Mouse (Mus musculus): ENCODE measurements around the gene Cog6.

Cog6 gene

DNA sequence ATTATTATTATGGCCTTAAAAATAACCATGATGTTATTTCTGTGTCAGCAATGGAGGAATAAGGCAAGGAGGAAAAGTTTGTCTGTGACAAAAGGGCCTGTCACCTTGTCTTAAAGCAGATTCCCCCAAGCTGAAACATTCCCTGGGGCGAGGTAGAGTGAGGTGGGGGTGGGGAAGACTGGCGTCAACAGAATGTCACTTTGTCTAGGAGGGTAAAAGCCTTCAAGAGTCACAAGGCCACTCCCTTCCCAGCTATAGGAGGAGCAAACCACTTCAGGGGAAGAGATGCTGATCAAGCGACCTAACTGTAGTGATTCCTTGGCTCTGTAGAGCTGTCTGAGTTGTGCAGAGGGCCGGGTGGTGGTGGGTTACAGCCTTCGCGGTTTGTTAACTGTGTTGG, 14.5 kb upstream of the Cog6 start:
- DNase-seq: no peak

DNA sequence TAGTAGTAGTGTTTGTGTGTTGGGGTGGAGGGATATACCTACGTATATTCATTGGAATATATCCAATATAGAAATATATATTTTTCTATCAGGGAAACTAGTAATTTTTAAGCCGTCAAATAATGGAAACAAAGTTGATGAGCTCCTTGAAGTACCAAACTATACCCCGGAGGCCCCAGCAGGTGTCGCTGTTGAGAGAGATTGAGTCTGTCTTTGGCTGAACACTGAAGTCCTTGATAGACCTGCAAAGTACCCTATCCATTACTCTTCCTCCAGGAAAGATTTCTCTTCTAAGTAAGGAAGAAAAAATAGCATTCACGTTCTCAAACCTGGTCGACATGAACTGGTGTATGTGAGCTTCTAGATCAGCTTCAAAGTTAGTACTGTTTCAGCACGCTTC, 12.0 kb upstream of the Cog6 start:
- DNase-seq: peak; percentile 58 to 72

DNA sequence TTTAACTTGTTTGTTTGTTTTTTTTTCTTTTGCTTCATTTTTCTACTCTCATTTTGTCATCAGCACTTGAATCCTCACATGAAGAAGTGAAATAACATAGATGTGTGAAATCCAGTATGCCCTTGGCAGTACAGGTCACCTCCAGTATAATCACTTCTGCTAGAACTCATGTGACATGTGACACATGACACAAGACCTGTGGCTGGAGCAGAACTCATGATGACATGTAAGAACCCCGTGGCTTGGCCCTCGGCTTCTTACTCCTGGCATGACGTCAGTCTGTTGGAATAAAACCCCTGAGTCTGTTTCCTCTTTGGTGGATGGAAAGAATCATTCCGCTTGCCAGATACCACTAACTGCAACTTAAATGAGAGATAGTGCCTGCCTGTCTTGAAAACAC, 10.3 kb upstream of the Cog6 start:
- no peak for DNase-seq

DNA sequence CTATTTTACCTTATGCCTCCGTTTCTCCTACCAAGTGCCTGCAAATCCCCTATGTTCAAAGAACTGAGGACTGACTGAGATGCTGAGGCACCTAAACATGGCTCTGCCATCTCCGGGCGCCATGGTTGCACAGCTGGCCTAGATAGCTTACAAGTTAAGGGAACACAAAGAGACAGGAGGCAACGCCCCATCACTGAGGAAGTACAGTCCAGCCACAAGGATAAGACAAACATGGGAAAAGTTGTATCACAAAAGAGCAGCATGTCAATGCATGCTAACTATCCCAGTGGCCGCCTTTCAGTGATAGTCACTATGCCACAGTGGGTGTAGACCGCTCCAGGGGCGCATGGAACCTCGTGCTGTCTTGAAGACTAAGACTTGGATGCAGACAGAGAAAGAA, 9.6 kb downstream of the Cog6 start:
- no peak for DNase-seq

DNA sequence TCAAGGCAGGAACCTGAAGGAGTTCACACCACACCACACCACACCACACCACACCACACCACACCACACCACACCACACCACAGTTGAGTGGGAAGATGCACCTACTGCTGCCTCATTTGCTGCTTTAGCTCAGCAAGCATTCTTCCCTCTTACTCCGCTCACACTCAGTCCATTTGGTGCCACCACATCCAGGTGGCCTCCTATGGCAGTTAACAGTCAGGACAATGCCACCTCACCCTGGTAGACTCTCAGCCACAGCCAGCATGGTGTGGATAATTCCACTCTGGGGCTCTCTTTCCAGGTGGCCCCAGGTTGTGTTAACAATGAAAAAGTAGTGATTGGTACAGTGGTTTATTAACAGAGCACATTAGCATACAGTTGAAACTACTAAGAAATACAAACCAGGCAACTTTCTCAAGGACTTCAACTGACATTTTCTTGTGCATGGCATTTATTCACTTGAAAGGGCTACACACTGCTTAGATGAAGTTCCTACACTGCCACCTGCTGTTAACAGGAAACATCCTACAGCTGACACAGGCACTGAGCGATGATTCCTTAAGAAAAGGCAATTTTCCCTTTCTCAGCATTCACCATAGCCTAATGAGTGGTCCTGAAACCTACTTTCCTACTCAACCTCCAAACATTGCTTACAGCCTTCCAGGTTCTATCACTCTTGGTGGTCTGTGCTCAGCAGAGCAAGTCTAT, 12.5 kb downstream of the Cog6 start:
- no peak for DNase-seq

DNA sequence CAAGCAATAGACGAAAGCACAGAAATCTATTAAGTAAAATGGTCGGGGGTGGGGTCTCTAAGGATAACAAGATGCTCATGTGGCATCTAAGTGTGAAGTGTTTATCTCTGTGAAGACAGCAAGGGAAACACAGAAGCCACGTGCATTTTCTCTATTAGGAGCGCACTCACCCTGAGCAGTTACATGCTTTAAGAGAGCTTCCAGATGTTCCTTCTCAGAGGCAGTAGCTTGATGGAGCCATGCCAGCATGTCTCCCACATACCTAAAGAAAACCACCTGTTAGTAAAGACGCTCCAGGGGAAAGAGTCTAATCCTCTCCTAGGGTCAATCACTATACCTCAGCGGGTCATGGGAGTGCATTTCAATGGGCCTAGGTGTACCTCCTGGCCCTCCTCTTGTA, 15.0 kb downstream of the Cog6 start:
- no peak for DNase-seq

DNA sequence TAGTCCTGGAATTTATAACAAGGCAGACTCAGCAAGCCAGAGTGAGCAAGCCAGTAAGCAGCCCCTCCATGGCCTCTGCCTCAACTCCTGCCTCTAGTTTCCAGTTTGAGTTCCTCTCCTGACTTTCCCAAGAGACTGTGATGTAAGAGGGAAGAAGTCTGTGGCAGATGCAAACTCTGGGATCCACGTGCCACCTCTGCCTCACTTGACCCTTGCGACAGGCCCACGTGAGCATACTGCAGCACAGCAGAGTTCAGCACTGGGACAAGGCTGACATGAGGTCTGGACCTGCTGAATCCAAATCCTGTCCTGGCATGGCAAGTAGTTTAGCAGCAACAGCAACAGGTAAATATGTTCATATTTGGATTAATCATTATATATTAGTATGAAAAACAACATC, 17.0 kb downstream of the Cog6 start:
- DNase-seq: no peak

DNA sequence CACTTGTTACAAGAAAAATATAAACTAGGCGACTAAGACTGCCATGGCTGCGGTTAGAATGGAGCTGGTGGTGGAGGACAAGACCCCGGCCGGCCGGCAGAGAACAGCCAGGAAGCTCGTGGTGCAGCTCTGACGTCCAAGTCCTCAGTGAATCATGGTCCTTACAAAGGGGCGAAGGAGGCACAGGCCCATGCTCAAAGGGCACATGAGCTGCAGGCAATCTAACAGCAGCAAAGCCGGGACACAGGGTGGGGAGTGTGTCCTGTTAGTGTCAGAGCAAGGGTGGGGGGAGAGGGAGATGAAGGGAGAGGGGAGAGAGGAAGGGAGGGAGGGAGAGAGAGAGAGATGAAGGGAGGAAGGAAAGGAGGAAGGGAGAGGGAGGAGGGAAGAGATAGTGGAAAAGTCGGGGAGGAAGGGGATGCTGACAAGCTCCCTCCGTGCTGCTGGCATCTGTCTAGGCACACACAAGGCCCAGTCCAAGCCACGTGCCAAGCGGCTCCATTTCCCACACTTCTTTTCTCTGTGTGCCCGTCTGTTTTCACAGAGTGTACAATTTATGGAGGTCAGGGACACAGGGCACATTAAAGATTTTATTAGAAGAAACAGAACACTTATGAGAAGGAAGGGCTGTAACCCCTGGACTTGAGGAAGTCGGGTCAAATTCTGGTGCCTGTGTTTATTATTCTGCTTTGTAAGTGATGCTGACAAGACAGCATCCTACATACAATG, 17.9 kb downstream of the Cog6 start:
- no peak for DNase-seq

DNA sequence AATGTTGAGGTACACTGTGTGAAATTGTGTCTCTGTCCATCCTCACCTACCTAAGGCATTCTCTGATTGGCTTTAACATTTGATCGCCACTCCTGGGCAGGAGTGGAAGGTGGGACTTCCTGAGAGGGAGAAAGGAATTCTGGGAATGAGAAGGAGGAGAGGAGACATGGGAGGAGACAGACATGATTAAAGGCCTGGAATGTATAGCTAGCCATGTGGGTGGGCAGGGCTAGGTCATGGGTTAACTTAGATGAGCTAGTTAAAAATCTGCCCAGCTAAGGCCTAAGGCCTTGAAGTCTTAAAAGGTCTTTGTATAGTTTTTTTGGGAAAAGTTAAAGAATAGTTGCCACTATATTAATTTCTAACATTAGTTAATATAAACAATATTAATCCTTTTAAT, 19.7 kb downstream of the Cog6 start:
- no peak for DNase-seq

DNA sequence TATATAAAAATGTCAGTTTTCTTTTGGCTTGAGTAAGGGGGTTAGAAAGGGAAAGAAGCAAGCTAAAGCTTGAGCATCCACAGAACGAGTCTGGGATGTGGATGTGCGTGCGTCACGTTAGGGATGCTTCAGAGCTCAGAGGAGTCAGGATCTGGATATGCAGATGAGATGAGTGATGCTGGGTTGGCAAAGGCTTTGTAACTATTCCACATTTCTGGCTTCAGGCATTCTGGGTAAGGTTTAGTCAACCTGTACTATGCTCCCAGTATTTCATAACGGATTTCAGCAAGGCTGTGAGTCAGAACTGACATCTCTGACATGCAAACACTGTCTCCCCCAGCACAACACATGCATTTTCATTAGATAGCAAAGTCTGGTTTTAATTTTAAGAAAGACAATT, 20.4 kb downstream of the Cog6 start:
- no peak for DNase-seq

DNA sequence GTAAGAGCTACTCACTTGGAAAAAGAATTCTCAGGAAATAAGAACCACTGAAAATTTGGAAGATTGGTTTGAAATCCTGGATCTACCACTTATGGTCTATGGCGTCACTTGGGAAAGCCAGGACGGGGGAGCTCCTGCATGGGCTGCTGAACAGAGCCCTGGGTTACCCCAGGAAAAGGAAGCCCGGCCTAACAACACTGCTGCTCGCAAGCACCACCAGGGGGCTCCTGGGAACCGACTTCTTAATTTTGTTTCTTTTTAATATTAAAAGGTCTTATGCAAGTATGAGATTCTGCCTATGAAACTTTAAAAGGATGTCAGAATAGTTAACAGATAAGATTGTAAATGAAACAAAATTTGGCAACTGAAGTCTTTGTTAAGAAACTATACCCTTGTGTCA, 22.4 kb downstream of the Cog6 start:
- DNase-seq: peak; percentile 19

DNA sequence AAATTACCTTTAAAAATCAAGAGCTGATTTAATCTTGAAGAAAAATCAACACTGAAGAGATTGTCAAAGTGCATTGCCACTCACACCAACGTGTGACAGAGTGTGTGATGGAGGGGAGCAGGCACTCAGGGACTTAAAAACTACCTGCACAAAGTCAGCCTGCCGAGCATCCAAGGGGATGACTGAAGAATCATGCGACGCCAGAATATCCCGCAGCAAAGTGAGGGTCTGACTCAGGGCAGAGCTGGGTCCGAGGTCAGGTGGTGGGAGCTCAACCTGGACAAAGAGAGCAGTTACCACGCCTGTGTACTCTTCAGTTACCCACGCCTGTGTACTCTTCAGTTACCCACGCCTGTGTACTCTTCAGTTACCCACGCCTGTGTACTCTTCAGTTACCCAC, 23.7 kb downstream of the Cog6 start:
- no peak for DNase-seq

DNA sequence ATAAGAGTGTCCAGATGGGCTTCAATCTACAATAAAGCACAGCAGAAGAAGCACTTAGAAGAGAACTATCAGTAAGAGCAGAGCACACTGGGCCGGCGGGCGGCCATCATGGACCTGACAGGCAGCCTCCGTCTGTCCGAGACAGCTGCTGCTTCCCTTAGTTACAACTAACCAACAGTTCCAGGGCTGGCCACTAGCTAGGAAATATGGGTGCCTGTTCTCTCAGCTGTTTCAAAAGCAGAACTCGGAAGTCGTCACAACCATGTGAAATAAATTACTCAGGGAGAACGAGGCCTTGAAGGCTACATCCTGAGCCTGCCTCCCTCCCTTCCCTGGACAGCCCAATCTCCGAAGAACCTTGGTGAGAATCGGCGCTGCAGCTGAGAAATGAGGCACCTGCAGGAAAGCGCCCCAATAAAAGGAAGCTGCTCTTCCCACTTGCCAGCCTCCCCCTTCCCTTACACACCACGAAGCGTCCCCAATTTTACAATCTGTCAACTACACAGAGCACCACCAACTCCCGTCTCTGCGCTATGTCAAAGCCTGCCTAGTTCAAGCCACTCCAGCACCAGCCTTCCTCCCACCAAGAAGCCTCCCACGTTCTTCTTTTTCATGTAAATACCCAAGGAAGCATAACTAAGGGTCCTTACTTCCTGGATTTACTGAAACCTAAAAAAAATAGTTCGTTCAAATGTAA, 26.8 kb downstream of the Cog6 start:
- no peak for DNase-seq

DNA sequence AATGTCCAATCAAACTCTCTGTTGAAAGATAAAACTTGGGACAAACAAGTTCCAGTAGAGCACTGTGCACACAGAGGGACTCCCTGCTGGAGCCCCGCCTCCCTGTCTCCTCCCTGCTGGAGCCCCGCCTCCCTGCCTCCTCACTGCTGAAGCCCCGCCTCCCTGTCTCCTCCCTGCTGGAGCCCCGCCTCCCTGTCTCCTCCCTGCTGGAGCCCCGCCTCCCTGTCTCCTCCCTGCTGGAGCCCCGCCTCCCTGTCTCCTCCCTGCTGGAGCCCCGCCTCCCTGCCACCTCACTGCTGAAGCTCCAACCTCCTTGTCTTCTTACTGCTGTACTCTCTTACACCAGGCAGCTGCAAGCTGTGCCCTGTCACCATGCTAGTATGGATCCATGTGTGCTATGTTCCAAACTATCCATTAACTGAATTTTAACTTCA, 31.5 kb downstream of the Cog6 start:
- peak in 1 of 2 experiments; percentile 30 for DNase-seq

DNA sequence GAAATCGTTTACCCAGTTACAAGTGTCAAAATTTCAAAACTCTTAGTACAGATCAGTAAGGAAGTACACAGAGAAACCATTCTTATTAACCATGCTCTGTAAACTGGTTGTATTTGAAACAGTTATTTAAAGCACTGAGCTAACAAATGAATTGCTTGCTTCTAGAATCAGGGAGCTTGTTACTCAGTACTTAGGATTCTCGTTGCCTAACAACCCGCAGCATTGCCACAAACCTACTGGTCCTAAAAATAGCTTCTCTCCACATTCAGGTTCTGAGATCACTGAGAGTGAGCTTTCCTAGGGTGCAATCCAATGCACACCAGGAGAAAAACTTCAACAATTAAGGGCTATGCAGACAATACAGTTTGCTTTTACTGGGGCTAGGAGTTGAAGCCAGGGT, 33.3 kb downstream of the Cog6 start:
- no peak for DNase-seq

DNA sequence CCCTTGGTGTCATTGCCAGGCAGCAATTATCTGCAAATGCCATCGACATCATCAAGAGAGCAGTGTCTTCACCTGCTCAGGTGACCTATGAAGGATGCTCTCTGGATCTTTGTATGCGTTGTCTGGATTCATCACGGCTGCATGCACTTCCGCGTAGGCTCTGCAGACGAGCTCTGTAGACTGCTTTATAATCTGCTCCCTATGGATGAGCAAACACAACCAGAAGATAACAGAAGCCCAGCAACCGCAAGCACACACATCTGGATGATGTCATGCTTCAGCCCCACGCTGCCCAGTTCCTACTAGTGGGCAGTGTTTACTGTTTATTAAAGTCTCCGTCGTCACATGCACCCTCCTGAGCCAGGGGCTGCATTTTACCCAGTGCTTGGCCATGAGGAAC, 34.0 kb downstream of the Cog6 start:
- no peak for DNase-seq

DNA sequence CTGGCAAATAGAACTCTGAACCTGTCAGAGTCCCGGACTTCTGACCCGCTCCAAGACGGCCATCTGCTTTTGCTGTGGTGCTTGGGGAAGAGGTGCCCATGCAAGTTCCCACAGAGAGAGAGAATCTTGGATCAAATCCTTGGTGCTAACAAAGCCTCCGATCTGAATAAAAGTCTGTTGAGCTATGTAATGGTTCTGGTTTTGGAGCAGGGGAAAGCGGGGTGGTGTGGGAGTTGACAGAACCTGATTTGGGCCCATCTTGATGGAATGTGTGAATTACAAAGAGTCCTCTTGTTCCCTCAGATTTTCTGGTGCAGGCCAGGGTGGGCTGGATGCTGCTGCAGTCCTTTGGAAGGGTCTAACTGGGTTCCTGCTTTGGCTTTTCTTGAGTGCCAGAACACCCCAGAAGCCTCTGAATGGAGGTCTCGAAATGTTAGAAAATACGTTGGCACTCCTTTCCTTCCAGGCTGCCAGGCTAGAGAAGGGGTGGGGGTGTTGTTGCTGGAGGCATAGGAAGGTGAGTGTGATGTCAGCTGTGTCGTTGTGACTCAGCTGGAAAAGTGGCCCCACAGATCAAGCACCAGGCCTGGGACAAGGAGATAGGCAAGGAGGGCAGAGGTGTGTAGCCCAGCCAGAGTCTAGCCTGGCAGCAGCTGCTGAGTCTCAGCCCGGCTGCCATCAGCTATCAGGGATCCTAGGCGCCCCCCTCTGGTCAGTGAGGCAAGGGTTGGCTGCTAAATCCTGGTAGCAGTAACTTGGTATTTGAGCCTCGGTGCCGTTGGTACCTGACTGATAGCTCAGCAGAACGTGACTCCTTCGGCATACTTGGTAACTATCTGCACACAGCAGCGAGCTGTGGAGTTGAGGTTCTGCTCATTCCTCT, 42.1 kb downstream of the Cog6 start:
- DNase-seq: peak; percentile 77 to 80

DNA sequence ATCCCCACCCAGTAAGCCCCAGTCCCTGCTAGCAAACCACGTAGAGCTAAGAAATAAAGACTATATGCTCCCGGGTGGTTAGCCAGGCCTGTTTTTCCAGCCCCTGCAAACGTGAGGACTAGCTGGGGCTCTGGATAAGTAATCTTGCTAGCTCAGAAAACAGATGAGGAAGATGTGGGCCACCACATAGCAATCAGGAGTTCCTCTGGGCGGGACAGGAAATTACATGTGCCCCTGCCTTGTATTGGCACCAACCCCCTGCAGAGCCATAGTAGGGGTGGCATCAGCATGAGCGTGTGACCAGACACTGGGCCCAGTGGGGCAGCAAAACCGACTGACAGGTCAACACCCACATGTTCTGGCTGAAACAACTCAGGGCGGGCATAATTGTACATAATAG, 44.1 kb downstream of the Cog6 start:
- no peak for DNase-seq

DNA sequence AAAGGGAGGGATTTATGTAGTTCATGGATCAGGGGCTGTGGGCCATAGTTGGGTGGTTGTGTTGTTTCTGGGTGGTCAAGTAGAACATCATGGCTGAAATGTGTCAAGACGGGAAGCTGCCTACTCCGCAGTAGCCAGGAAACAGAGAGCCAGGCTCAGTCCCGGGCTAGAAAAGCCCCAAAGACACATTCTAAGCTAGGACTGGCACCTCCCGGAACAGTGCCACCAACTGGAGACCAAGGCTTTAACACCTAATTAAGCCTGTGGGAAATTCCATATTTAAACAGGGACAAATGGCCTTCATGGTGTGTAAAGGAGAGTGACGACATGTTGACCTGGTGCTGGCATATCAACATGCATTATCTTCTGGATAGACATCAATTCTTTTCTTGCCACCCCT, 50.0 kb downstream of the Cog6 start:
- DNase-seq: no peak

DNA sequence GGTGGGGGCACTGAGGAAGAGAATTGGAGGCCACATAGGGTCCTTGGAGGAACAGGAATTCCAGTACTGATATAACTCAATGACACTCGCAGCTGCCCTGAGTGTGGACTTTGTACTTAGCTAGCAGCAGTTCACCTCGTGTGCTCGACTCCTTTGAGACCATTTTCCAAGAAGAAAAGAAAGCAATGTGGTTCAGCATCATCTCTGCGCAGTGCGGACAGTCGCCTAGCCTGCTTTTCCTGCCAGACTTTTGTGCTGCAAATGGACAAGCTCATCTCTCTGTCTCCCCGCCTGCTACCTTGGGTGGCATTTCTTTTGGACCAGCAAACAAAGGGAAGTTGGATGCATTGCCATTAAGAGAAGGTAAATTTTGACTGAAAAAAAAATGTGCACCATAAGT, 52.8 kb downstream of the Cog6 start:
- no peak for DNase-seq

DNA sequence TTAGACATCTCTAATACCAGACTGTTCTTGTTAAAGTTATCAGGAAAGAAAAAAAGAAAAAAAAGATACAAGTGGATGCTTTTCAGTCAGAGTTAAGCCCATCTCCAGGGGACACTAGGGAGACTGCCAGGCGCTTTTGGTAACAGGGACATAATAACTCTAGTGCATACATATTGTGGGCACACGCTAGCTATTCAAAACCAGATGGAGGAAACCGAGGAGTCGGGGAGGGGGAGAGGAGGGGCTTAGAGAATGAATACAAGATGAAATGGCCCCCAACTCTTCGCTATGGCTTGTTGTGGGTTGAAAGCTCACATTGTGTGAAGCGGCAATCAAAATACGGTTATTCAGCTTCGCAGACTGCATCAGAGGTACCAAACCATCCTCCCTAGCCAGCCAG, 53.6 kb downstream of the Cog6 start:
- no peak for DNase-seq

DNA sequence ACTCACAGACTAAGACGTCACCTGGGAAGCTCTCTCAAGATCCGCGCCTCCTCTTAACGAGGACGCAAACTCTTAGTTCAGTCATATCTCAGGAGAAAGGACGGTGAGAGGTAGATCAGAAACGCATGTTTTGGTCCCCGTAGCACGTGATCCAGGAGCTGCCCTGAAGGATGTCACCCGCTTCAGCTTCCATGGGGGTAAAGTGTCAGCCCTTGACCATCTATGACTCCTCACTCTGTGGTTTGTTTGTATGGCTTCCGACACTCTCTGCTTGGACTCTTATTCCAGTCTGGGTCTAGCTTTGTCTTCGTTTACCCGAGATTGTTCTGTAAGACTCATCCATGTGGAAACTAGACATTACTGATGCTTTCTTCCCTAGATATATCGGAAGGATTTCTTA, 54.6 kb downstream of the Cog6 start:
- DNase-seq: no peak

DNA sequence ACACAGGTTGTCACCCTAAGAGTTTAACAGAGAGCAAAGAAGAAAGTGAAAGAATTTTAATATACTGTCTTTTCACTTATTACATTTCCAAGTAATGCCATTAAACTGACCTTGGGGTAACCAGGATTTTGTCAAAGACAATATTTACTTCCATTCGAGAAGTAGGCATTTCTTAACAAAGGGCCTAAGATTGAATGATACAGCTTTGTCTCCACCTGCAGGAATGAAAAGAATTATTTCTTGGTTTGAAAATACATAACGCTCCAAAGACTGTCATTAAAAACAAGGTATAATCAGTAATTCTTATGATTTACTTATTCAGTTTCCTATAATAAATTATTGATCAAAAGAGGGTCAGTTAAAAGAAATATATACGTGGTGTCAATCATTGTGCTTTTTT, 55.4 kb downstream of the Cog6 start:
- no peak for DNase-seq

Data from thymus, postnatal 36 days (tissue).